Mouse (Mus musculus): Measurements from ENCODE around the gene Crlf1. TPM values are rescaled to one million over a fixed set of nuclear protein-coding genes. Genes with fewer than 3 reads are reported as not detected.

Gene Crlf1
- polyA plus RNA-seq, 1 experiment from 2014 or later = 0.92 TPM

- no peak overlapping the region for H3K4me2 ChIP-seq (replicated peaks)
- no peak for ATAC-seq (ENCODE audit: low FRiP score, low read depth)
- WGBS = 95% methylated on average over 11 of the region's 11 CpGs
Measured at GRCm38 (mm10) chr8:70512253-70512903, 19.4 kb downstream of the Crlf1 start.

GRCm38 (mm10) chr8:70513441-70513840 is 20.5 kb downstream of the Crlf1 start:
- Histone ChIP-seq H3K4me2 (replicated peaks) (no peak overlapping the region), H3K27me3 (no peaks in the 10 kb centered on the region), H3K9ac (replicated peaks) (no peak overlapping the region), H3K36me3 (peaks cover 45% of the 10 kb centered on the region), H3K27ac (replicated peaks) (no peak overlapping the region), H3K4me1 (peaks cover 18% of the 10 kb centered on the region), H3K9me3 (no peaks in the 10 kb centered on the region), H3K4me3 (no peak overlapping the region)
- no peak for ATAC-seq (ENCODE audit: low FRiP score, low read depth)
- 83% methylated on average over 2 of the region's 2 CpGs for WGBS

More at GRCm38 (mm10) chr8:70512253-70512903, 19.4 kb downstream of the Crlf1 start:
- Histone ChIP-seq H3K4me3 (no peak overlapping the region), H3K4me1 (peaks cover 19% of the 10 kb centered on the region), H3K9ac (replicated peaks) (no peak overlapping the region), H3K27me3 (no peaks in the 10 kb centered on the region), H3K36me3 (peaks cover 50% of the 10 kb centered on the region), H3K27ac (replicated peaks) (no peak overlapping the region), H3K9me3 (no peaks in the 10 kb centered on the region)

DNA sequence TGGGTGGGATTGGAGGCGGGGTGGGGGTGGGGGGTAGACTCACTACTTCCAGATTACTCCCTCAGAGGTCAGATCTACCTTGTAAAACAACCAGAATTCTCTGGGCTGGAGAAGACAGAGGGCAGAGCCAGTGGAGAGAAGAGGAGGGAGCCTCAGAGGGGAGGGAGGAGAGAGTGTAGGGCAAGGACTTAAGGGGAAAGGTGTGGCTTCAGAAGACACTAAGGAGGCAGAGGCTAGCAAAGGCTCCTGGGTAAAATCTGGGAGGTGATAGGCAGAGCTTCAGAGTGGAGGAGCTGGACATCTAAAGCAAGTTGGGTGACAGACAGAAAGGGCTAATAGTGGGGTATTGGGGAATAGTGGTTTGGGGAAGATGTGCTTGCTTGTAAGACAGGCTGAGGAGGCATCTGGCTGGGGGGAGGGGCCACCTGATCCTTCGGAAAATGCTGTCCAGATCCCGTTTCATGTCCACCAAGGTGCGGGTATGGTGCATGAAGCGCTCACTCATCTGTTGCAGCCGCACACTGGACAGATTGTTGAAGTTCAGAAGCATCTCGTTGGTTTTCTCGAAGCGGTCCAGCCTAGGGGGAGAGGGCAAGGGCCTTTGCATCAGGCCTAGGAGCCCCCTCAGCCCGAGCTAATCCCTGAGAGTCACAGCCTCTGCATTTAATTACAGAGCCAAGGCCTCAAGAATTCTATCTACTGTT is 25.1 kb downstream of the Crlf1 start:
- WGBS = 66% methylated on average over 10 of the region's 10 CpGs
- Histone ChIP-seq H3K4me2 (replicated peaks) (no peak overlapping the region), H3K27me3 (no peaks in the 10 kb centered on the region), H3K4me1 (peaks cover 9% of the 10 kb centered on the region), H3K9ac (replicated peaks) (no peak overlapping the region), H3K27ac (replicated peaks) (no peak overlapping the region), H3K4me3 (no peak overlapping the region), H3K9me3 (no peaks in the 10 kb centered on the region), H3K36me3 (peaks cover 40% of the 10 kb centered on the region)
- no peak for ATAC-seq (ENCODE audit: low FRiP score, low read depth)

DNA sequence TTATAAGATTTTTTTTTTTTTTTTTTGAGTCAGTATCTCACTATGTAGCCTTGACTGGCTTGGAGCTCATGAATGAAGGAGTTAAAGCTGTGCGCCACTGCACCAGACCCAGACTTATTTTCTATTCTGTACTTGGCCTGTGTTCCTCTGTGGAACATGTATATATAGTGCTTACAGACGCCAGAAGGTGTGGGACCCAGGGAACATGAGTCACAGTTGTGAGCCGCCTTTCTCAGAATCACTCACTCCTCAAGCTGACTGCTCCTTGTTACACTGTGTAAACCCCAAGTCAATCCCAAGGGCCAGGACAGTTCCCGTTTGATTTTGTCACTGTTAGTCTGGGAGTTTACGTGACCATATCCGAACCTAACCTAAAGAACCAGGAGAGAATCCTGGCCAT is 26.1 kb downstream of the Crlf1 start:
- WGBS = 94% methylated on average over 6 of the region's 6 CpGs
- Histone ChIP-seq H3K9me3 (no peaks in the 10 kb centered on the region), H3K4me3 (no peak overlapping the region), H3K27ac (replicated peaks) (no peak overlapping the region), H3K4me1 (peaks cover 12% of the 10 kb centered on the region), H3K27me3 (no peaks in the 10 kb centered on the region), H3K36me3 (peaks cover 33% of the 10 kb centered on the region), H3K9ac (replicated peaks) (no peak overlapping the region), H3K4me2 (replicated peaks) (no peak overlapping the region)
- no peak for ATAC-seq (ENCODE audit: low FRiP score, low read depth)

DNA sequence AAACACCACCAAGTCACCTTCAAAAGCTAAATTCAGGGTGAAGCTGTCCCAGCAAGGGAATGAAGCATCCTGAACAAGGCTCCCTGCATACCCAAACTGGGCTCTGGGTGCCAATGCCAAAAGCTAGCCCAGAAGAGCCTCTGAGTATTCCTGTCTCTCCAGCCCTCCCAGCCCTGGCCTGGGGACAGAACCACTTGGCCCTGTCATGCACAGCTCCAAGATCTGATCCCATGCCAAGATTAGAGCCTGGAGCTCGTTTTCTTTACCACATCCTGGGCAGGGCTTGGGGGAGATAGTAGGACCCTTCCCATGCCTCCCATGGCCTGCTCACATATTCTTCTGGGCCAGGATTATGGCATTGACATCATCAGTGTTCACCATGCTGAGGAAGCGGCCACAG is 26.6 kb downstream of the Crlf1 start:
- H3K9me3 ChIP-seq = no peaks in the 10 kb centered on the region
- H3K9ac ChIP-seq (replicated peaks) = no peak overlapping the region
- no peak overlapping the region for H3K27ac ChIP-seq (replicated peaks)
- H3K4me1 ChIP-seq = peaks cover 12% of the 10 kb centered on the region
- 76% methylated on average over 2 of the region's 2 CpGs for WGBS
- H3K36me3 ChIP-seq = peaks cover 29% of the 10 kb centered on the region
- no peak overlapping the region for H3K4me3 ChIP-seq
- no peak for ATAC-seq (ENCODE audit: low FRiP score, low read depth)
- H3K4me2 ChIP-seq (replicated peaks) = no peak overlapping the region
- no peaks in the 10 kb centered on the region for H3K27me3 ChIP-seq

- Histone ChIP-seq H3K27ac (replicated peaks) (peak overlapping the region; percentile 83), H3K4me3 (peak overlapping the region; percentile 78), H3K4me1 (peaks cover 21% of the 10 kb centered on the region), H3K27me3 (no peaks in the 10 kb centered on the region), H3K9me3 (no peaks in the 10 kb centered on the region), H3K4me2 (replicated peaks) (peak overlapping the region; percentile 67), H3K9ac (replicated peaks) (peak overlapping the region; percentile 87), H3K36me3 (peaks cover 18% of the 10 kb centered on the region)
- under 1% methylated on average over 51 of the region's 51 CpGs for WGBS
- peak; percentile 83 for ATAC-seq (ENCODE audit: low FRiP score, low read depth)
Measured at GRCm38 (mm10) chr8:70522592-70523403, 29.8 kb downstream of the Crlf1 start.

- WGBS = 5% methylated on average over 8 of the region's 8 CpGs
- no peaks in the 10 kb centered on the region for H3K9me3 ChIP-seq
- peak overlapping the region; percentile 84 for H3K4me3 ChIP-seq
- H3K36me3 ChIP-seq = peaks cover 27% of the 10 kb centered on the region
- peak overlapping the region; percentile 65 for H3K4me2 ChIP-seq (replicated peaks)
- peaks cover 31% of the 10 kb centered on the region for H3K4me1 ChIP-seq
- no peaks in the 10 kb centered on the region for H3K27me3 ChIP-seq
- peak overlapping the region; percentile 91; the same call in 1 of the 2 replicates for H3K27ac ChIP-seq (replicated peaks)
- peak overlapping the region; percentile 93 for H3K9ac ChIP-seq (replicated peaks)
- ATAC-seq (ENCODE audit: low FRiP score, low read depth) = no peak
Measured at GRCm38 (mm10) chr8:70527111-70527511, 34.2 kb downstream of the Crlf1 start.

GRCm38 (mm10) chr8:70527512-70528181 is 34.7 kb downstream of the Crlf1 start, which contains the start of the genes Fkbp8 and Kxd1:
Fkbp8 (plus strand) TSS chr8:70527724.
Kxd1 (minus strand) TSS chr8:70527956.
- under 1% methylated on average over 41 of the region's 61 CpGs for WGBS
- H3K27me3 ChIP-seq = no peaks in the 10 kb centered on the region
- H3K9ac ChIP-seq (replicated peaks) = peak within 1 kb of the TSS; percentile 93
- peaks cover 32% of the 10 kb centered on the region for H3K36me3 ChIP-seq
- peak within 1 kb of the TSS; percentile 65 for H3K4me2 ChIP-seq (replicated peaks)
- H3K9me3 ChIP-seq = no peaks in the 10 kb centered on the region
- ATAC-seq (ENCODE audit: low FRiP score, low read depth) = peak; percentile 94
- H3K4me1 ChIP-seq = peaks cover 27% of the 10 kb centered on the region
- H3K27ac ChIP-seq (replicated peaks) = peak within 1 kb of the TSS; percentile 91
- H3K4me3 ChIP-seq = peak within 1 kb of the TSS; percentile 84

DNA sequence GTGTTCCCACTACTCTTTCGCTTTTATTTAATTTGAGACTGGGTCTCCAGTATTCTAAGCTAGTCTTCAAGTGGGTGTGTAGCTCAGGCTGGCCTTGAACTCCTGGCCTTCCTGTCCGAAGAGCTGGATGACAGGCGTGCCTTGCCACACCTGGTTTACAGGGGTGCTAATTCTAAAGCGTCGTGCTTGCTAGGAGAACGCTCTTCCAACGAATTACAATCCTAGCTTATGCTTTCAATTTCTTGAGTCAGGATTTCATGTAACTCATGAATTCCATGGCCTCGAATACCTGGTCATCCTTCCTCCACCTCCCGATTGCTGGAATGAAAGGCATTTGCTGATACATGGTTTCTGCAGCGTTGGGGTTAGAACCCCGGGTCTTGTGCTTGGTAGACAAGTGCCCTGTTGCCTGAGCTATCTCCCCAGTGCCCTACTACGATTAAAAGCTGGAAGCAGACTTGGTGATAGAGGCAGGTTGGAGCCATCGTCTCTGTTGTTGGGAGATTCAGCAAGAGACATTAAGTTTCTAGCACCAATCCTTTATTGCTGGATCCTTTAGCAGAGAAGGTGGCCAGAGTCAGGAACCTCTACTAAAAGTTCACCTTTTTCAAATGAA is 35.3 kb downstream of the Crlf1 start:
- no peaks in the 10 kb centered on the region for H3K27me3 ChIP-seq
- no peak for ATAC-seq (ENCODE audit: low FRiP score, low read depth)

DNA sequence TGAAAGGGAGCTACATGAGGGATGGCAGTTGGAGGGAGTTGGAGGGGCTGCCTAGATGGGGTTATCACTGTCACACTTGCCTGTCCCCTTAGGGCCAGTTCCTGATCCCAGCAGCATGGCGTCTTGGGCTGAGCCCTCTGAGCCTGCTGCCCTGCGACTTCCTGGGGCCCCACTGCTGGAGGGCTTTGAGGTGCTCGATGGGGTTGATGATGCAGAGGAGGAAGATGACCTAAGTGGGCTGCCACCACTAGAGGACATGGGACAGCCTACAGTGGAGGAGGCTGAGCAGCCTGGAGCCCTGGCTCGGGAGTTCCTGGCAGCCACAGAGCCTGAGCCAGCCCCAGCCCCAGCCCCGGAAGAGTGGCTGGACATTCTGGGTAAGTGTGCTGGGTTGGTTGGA is 36.3 kb downstream of the Crlf1 start:
- 88% methylated on average over 5 of the region's 5 CpGs for WGBS
- no peak overlapping the region for H3K9ac ChIP-seq (replicated peaks)

More for the DNA sequence above, 35.3 kb downstream of the Crlf1 start:
- Histone ChIP-seq H3K36me3 (peaks cover 39% of the 10 kb centered on the region), H3K4me1 (peaks cover 26% of the 10 kb centered on the region), H3K27ac (replicated peaks) (peak overlapping the region; percentile 91), H3K9ac (replicated peaks) (peak overlapping the region; percentile 93), H3K4me3 (peak overlapping the region; percentile 84), H3K9me3 (no peaks in the 10 kb centered on the region), H3K4me2 (replicated peaks) (peak overlapping the region; percentile 65)
- 38% methylated on average over 13 of the region's 13 CpGs for WGBS

DNA sequence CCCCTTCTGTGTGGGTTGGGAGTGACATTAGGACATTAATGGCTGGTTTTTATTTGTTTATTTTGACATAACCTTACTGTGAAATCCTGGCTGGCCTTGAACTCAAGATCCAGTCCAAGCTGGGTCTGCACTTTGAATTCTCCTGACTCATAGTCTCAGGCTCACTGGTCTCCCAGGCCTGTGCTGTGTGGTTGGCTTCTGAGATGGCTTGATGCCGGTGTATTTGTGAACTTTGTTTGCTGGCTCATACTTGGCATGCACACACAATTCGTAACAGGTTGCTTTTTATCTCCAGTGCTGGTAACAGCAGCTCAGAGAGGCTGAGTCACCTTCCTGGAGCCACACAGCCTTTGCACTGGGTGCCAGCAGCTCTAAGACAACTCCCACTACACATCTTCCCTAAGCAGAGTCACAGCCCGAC is 36.8 kb downstream of the Crlf1 start:
- no peak overlapping the region for H3K4me3 ChIP-seq
- peaks cover 23% of the 10 kb centered on the region for H3K4me1 ChIP-seq
- H3K9ac ChIP-seq (replicated peaks) = no peak overlapping the region
- no peak overlapping the region for H3K27ac ChIP-seq (replicated peaks)
- 90% methylated on average over 3 of the region's 3 CpGs for WGBS
- H3K9me3 ChIP-seq = no peaks in the 10 kb centered on the region
- no peaks in the 10 kb centered on the region for H3K27me3 ChIP-seq
- ATAC-seq (ENCODE audit: low FRiP score, low read depth) = no peak
- H3K36me3 ChIP-seq = peaks cover 53% of the 10 kb centered on the region
- no peak overlapping the region for H3K4me2 ChIP-seq (replicated peaks)

More for the DNA sequence above, 36.3 kb downstream of the Crlf1 start:
- no peak overlapping the region for H3K27ac ChIP-seq (replicated peaks)
- no peak for ATAC-seq (ENCODE audit: low FRiP score, low read depth)
- H3K4me3 ChIP-seq = no peak overlapping the region
- no peaks in the 10 kb centered on the region for H3K27me3 ChIP-seq
- peaks cover 23% of the 10 kb centered on the region for H3K4me1 ChIP-seq
- H3K36me3 ChIP-seq = peaks cover 49% of the 10 kb centered on the region
- no peak overlapping the region for H3K4me2 ChIP-seq (replicated peaks)
- no peaks in the 10 kb centered on the region for H3K9me3 ChIP-seq

Data from midbrain, embryonic 12.5 days (tissue).